Mouse (Mus musculus): Measurements from ENCODE around the gene Hdac7.
A peak's percentile ranks its signal among the peaks of the same experiment; 100 is the strongest.

The Hdac7 gene

GRCm38 (mm10) chr15:97788821-97789220 lies 55.5 kb downstream of the Hdac7 start:
- no peak for DNase-seq (ENCODE audit: low spot score)

- no peak for DNase-seq (ENCODE audit: low spot score)
These were observed 56.3 kb downstream of the Hdac7 start for GRCm38 (mm10) chr15:97787799-97788667.

GRCm38 (mm10) chr15:97787148-97787798 lies 57.0 kb downstream of the Hdac7 start:
- no peak for DNase-seq (ENCODE audit: low spot score)

- no peak for DNase-seq (ENCODE audit: low spot score)
These were observed 57.7 kb downstream of the Hdac7 start for GRCm38 (mm10) chr15:97786412-97787112.

GRCm38 (mm10) chr15:97785731-97786411 lies 58.4 kb downstream of the Hdac7 start:
- peak; percentile 27 for DNase-seq (ENCODE audit: low spot score)

- DNase-seq (ENCODE audit: low spot score) = no peak
These were observed 59.6 kb downstream of the Hdac7 start for GRCm38 (mm10) chr15:97784561-97785161.

- peak; percentile 92 for DNase-seq (ENCODE audit: low spot score)
These were observed 60.2 kb downstream of the Hdac7 start for GRCm38 (mm10) chr15:97784092-97784559.

- peak; percentile 87 for DNase-seq (ENCODE audit: low spot score)
These were observed 61.6 kb downstream of the Hdac7 start for GRCm38 (mm10) chr15:97782749-97783105.

- DNase-seq (ENCODE audit: low spot score) = no peak
These were observed 62.1 kb downstream of the Hdac7 start for GRCm38 (mm10) chr15:97781961-97782748.

GRCm38 (mm10) chr15:97780611-97781031 lies 63.7 kb downstream of the Hdac7 start:
- no peak for DNase-seq (ENCODE audit: low spot score)

- DNase-seq (ENCODE audit: low spot score) = no peak
These were observed 64.7 kb downstream of the Hdac7 start for GRCm38 (mm10) chr15:97779576-97779975.

GRCm38 (mm10) chr15:97778311-97779098 lies 65.8 kb downstream of the Hdac7 start, which contains the start of gene Slc48a1:
Gene Slc48a1, plus strand, starts transcription at chr15:97778520.
- no peak for DNase-seq (ENCODE audit: low spot score)

GRCm38 (mm10) chr15:97776919-97777318 lies 67.4 kb downstream of the Hdac7 start:
- DNase-seq (ENCODE audit: low spot score) = no peak

GRCm38 (mm10) chr15:97776514-97776913 lies 67.8 kb downstream of the Hdac7 start:
- peak; percentile 84 for DNase-seq (ENCODE audit: low spot score)

- no peak for DNase-seq (ENCODE audit: low spot score)
These were observed 70.3 kb downstream of the Hdac7 start for GRCm38 (mm10) chr15:97773961-97774370.

- peak; percentile 80 for DNase-seq (ENCODE audit: low spot score)
These were observed 71.2 kb downstream of the Hdac7 start for GRCm38 (mm10) chr15:97773108-97773507.

GRCm38 (mm10) chr15:97770280-97770679 lies 74.0 kb downstream of the Hdac7 start:
- no peak for DNase-seq (ENCODE audit: low spot score)

GRCm38 (mm10) chr15:97768192-97768591 lies 76.1 kb downstream of the Hdac7 start:
- no peak for DNase-seq (ENCODE audit: low spot score)

GRCm38 (mm10) chr15:97767280-97768186 lies 76.8 kb downstream of the Hdac7 start, which contains the start of gene Rapgef3:
Gene Rapgef3, minus strand, starts transcription at chr15:97767972.
- peak; percentile 86 for DNase-seq (ENCODE audit: low spot score)

Data from urinary bladder, postnatal 14 days (tissue).